Mouse (Mus musculus) heart, embryonic 13.5 days (tissue): Measurements from ENCODE around the gene Zfp993. TPM values are rescaled to one million over a fixed set of nuclear protein-coding genes. Genes with fewer than 3 reads are reported as not detected.
"Not testable (repeated sequence)": the region's sequence is repeated elsewhere in the genome, so short reads cannot be mapped to it uniquely, and the experiment has no call there.

ENCODE experiments used
- ATAC-seq: fragments of 200-750 bp; cut with Nextera tagmentation; 2 replicates; pipeline ENCODE4 v1.8.0; 2017; ENCODE audit warnings: moderate TSS enrichment; ENCODE audit not compliant: insufficient number of reproducible peaks, low FRiP score, low TSS enrichment; ENCODE audit errors: extremely low read depth
- H3K27ac ChIP-seq: fragments of 300-500 bp; sonication (generic); replicated peaks from 2 replicates; pipeline ENCODE4 v1.5.1; 2015; ENCODE audit warnings: moderate library complexity, mild to moderate bottlenecking, inconsistent platforms
- H3K27me3 ChIP-seq: fragments of 300-500 bp; sonication (generic); replicated peaks from 2 replicates; pipeline ENCODE4 v1.6.1; 2015; ENCODE audit warnings: mild to moderate bottlenecking, inconsistent platforms
- H3K36me3 ChIP-seq: fragments of 300-500 bp; sonication (generic); 2 replicates; pipeline ENCODE4 v1.6.1; 2015; ENCODE audit warnings: mild to moderate bottlenecking, inconsistent platforms
- H3K4me1 ChIP-seq: fragments of 300-500 bp; sonication (generic); 2 replicates; pipeline ENCODE4 v1.6.1; 2015; ENCODE audit warnings: inconsistent platforms
- H3K4me2 ChIP-seq: fragments of 300-500 bp; sonication (generic); 2 replicates; pipeline ENCODE4 v1.6.1; 2015; ENCODE audit warnings: inconsistent platforms, mild to moderate bottlenecking, moderate library complexity
- H3K4me3 ChIP-seq: fragments of 300-500 bp; sonication (generic); 2 replicates; pipeline ENCODE4 v1.5.1; 2015; ENCODE audit warnings: moderate library complexity, mild to moderate bottlenecking, inconsistent platforms
- H3K9ac ChIP-seq: fragments of 300-500 bp; sonication (generic); 2 replicates; pipeline ENCODE4 v1.6.1; 2015; ENCODE audit warnings: inconsistent platforms, mild to moderate bottlenecking, moderate library complexity
- H3K9me3 ChIP-seq: fragments of 300-500 bp; sonication (generic); 2 replicates; pipeline ENCODE4 v1.6.1; 2016; ENCODE audit warnings: inconsistent platforms
- WGBS: fragments of 180-500 bp; shearing (Covaris S2); methylation state at CpG from one replicate; pipeline ENCODE4 v1.1.7; 2015; ENCODE audit warnings: mixed read lengths; 5-methylcytosine and 5-hydroxymethylcytosine counted together
- polyA plus RNA-seq: library from polyadenylated mRNA; unstranded; fragments of >200 nt; fragmentation: Nextera tagmentation; extraction: Ambion mirVana; gene quantifications from 2 replicates; pipeline ENCODE4 v1.2.1, GENCODE M21; 2015

Gene Zfp993
- 2.9 and 6.3 TPM in 2 replicates for polyA plus RNA-seq

- H3K9ac ChIP-seq, H3K4me2 ChIP-seq, H3K4me1 ChIP-seq, ATAC-seq, H3K4me3 ChIP-seq, H3K36me3 ChIP-seq, H3K27me3 ChIP-seq, H3K9me3 ChIP-seq, H3K27ac ChIP-seq: not testable (repeated sequence)
- WGBS: no CpG with 5 or more reads among the region's 14 CpGs
Observed at GRCm38 (mm10) chr4:146610774-146611400, at the start of gene Zfp993. Zfp993 (plus strand) TSS chr4:146610961.

- not testable (repeated sequence) for ATAC-seq, H3K4me1 ChIP-seq, H3K36me3 ChIP-seq, H3K9ac ChIP-seq, H3K27me3 ChIP-seq, H3K27ac ChIP-seq, H3K9me3 ChIP-seq
- Histone ChIP-seq H3K4me2 (peak overlapping the region; percentile 47), H3K4me3 (peak overlapping the region; percentile 24; the same call in 1 of the 2 replicates)
- no CpG with 5 or more reads among the region's 111 CpGs for WGBS
Observed at GRCm38 (mm10) chr4:146579905-146580873, 30.6 kb upstream of the Zfp993 start.

GRCm38 (mm10) chr4:146603578-146604399, 7.0 kb upstream of the Zfp993 start:
- H3K27ac ChIP-seq, H3K4me1 ChIP-seq, H3K9me3 ChIP-seq, H3K36me3 ChIP-seq, H3K27me3 ChIP-seq: not testable (repeated sequence)
- ATAC-seq: peak; percentile 66
- Histone ChIP-seq H3K4me3 (peak overlapping the region; percentile 45), H3K9ac (peak overlapping the region; percentile 68), H3K4me2 (peak overlapping the region; percentile 63)
- WGBS: 2% methylated on average over 23 of the region's 53 CpGs

- H3K4me3 ChIP-seq, H3K27me3 ChIP-seq, H3K27ac ChIP-seq, H3K4me1 ChIP-seq, H3K9me3 ChIP-seq, H3K9ac ChIP-seq, H3K4me2 ChIP-seq, ATAC-seq, H3K36me3 ChIP-seq: not testable (repeated sequence)
- WGBS: no CpG with 5 or more reads among the region's 4 CpGs
Observed at GRCm38 (mm10) chr4:146644367-146644766, 33.6 kb downstream of the Zfp993 start.

GRCm38 (mm10) chr4:146649641-146650040, 38.9 kb downstream of the Zfp993 start:
- not testable (repeated sequence) for H3K27me3 ChIP-seq, H3K9me3 ChIP-seq, H3K36me3 ChIP-seq, H3K27ac ChIP-seq, H3K9ac ChIP-seq, ATAC-seq, H3K4me2 ChIP-seq, H3K4me1 ChIP-seq, H3K4me3 ChIP-seq
- WGBS: no CpG with 5 or more reads among the region's 2 CpGs

GRCm38 (mm10) chr4:146650115-146650514, 39.4 kb downstream of the Zfp993 start:
- not testable (repeated sequence) for H3K9ac ChIP-seq, H3K27ac ChIP-seq, H3K36me3 ChIP-seq, H3K4me1 ChIP-seq, H3K4me2 ChIP-seq, H3K4me3 ChIP-seq, H3K9me3 ChIP-seq, H3K27me3 ChIP-seq
- ATAC-seq: peak; percentile 43
- WGBS: 56% methylated on average over 2 of the region's 4 CpGs

GRCm38 (mm10) chr4:146650639-146651038, 39.9 kb downstream of the Zfp993 start:
- not testable (repeated sequence) for H3K9ac ChIP-seq, H3K4me3 ChIP-seq, H3K27me3 ChIP-seq, H3K4me1 ChIP-seq, H3K4me2 ChIP-seq, H3K27ac ChIP-seq, H3K9me3 ChIP-seq, H3K36me3 ChIP-seq
- ATAC-seq: peak; percentile 14; the same call in 1 of the 2 replicates
- WGBS: 60% methylated on average over 2 of the region's 5 CpGs

Other genes starting within 250 kb of the Zfp993 start
- gene Zfp992, start 161.9 kb upstream of the Zfp993 start, polyA plus RNA-seq: 2.6 and 2.9 TPM in 2 replicates
- gene Zfp981, start 108.9 kb upstream of the Zfp993 start, polyA plus RNA-seq: 0.06 TPM in 1 of 2 replicates, not detected in the other